Mouse (Mus musculus) myocyte (in vitro differentiated cells): Measurements from ENCODE around the gene Gm21885. TPM values are rescaled to one million over a fixed set of nuclear protein-coding genes. Genes with fewer than 3 reads are reported as not detected.

Experiments
- H3K27me3 ChIP-seq: one replicate; pipeline ENCODE4 v1.6.1; 2011; ENCODE audit not compliant: control insufficient read depth, insufficient read depth, insufficient read length
- H3K36me3 ChIP-seq: one replicate; pipeline ENCODE4 v1.6.1; 2011; ENCODE audit not compliant: control insufficient read depth, insufficient read depth
- H3K4me2 ChIP-seq: one replicate; pipeline ENCODE4 v1.6.1; 2011; ENCODE audit warnings: low read depth, control low read depth
- H3K4me3 ChIP-seq: one replicate; pipeline ENCODE4 v1.5.1; 2011; ENCODE audit warnings: mild to moderate bottlenecking, control low read depth, moderate library complexity
- H3K79me2 ChIP-seq: one replicate; pipeline ENCODE4 v1.6.1; 2011; ENCODE audit not compliant: control insufficient read depth, insufficient read depth
- H3ac ChIP-seq: one replicate; pipeline ENCODE4 v1.6.1; 2011; ENCODE audit not compliant: control insufficient read depth, insufficient read length
- CEBPB ChIP-seq: IDR thresholded peaks from 2 replicates; pipeline ENCODE4 v1.6.1; 2011; ENCODE audit warnings: mild to moderate bottlenecking, moderate library complexity; ENCODE audit not compliant: poor library complexity, insufficient read depth, severe bottlenecking
- E2F4 ChIP-seq: IDR thresholded peaks from one replicate; pipeline ENCODE4 v1.6.1; 2011; ENCODE audit warnings: mild to moderate bottlenecking, control low read depth, moderate library complexity; ENCODE audit not compliant: insufficient read depth
- MAX ChIP-seq: IDR thresholded peaks from one replicate; pipeline ENCODE4 v1.6.1; 2011; ENCODE audit warnings: low read depth, mild to moderate bottlenecking, control low read depth
- MYOD1 ChIP-seq, 3 experiments: IDR thresholded peaks; one replicate each; pipeline ENCODE4 v1.6.1; 2011; ENCODE audit warnings: control low read depth in 2 of 3, low read depth in 2 of 3, mild to moderate bottlenecking in 2 of 3, moderate library complexity in 1 of 3; ENCODE audit not compliant: insufficient read length in 2 of 3, control insufficient read depth in 1 of 3
- MYOG ChIP-seq, 3 experiments: IDR thresholded peaks; one replicate each; pipeline ENCODE4 v1.6.1; 2011; ENCODE audit warnings: control low read depth in 2 of 3, low read depth in 2 of 3, mild to moderate bottlenecking in 2 of 3; ENCODE audit not compliant: insufficient read length in 2 of 3, control insufficient read depth in 1 of 3, insufficient read depth in 1 of 3
- POLR2A ChIP-seq: IDR thresholded peaks from one replicate; pipeline ENCODE4 v1.6.1; 2011; ENCODE audit warnings: low read depth, mild to moderate bottlenecking, control low read depth, moderate library complexity; ENCODE audit not compliant: insufficient read length
- POLR2AphosphoS2 ChIP-seq: IDR thresholded peaks from one replicate; pipeline ENCODE4 v1.6.1; 2011; ENCODE audit warnings: low read depth, control low read depth; ENCODE audit not compliant: insufficient read length
- REST ChIP-seq: IDR thresholded peaks from one replicate; pipeline ENCODE4 v1.6.1; 2011; ENCODE audit warnings: mild to moderate bottlenecking, control low read depth, moderate library complexity; ENCODE audit not compliant: insufficient read depth, insufficient read length
- SRF ChIP-seq: IDR thresholded peaks from one replicate; pipeline ENCODE4 v1.6.1; 2011; ENCODE audit warnings: low read depth; ENCODE audit not compliant: control insufficient read depth, insufficient read length
- TCF12 ChIP-seq: IDR thresholded peaks from one replicate; pipeline ENCODE4 v1.6.1; 2011; ENCODE audit warnings: mild to moderate bottlenecking, control low read depth; ENCODE audit not compliant: poor library complexity, insufficient read depth, severe bottlenecking
- TCF3 ChIP-seq: IDR thresholded peaks from one replicate; pipeline ENCODE4 v1.6.1; 2011; ENCODE audit warnings: low read depth, control low read depth; ENCODE audit not compliant: insufficient read length
- USF1 ChIP-seq: IDR thresholded peaks from one replicate; pipeline ENCODE4 v1.6.1; 2011; ENCODE audit warnings: low read depth, mild to moderate bottlenecking, control low read depth, moderate library complexity
- polyA plus RNA-seq: library from polyadenylated mRNA; unstranded; fragments of >200 nt; fragmentation: generic; extraction: Trizol; gene quantifications from one replicate; pipeline ENCODE4 v1.2.1, GENCODE M21; 2012; ENCODE audit warnings: missing spikeins

Gene Gm21885
- polyA plus RNA-seq, 1 experiment: not detected

DNA sequence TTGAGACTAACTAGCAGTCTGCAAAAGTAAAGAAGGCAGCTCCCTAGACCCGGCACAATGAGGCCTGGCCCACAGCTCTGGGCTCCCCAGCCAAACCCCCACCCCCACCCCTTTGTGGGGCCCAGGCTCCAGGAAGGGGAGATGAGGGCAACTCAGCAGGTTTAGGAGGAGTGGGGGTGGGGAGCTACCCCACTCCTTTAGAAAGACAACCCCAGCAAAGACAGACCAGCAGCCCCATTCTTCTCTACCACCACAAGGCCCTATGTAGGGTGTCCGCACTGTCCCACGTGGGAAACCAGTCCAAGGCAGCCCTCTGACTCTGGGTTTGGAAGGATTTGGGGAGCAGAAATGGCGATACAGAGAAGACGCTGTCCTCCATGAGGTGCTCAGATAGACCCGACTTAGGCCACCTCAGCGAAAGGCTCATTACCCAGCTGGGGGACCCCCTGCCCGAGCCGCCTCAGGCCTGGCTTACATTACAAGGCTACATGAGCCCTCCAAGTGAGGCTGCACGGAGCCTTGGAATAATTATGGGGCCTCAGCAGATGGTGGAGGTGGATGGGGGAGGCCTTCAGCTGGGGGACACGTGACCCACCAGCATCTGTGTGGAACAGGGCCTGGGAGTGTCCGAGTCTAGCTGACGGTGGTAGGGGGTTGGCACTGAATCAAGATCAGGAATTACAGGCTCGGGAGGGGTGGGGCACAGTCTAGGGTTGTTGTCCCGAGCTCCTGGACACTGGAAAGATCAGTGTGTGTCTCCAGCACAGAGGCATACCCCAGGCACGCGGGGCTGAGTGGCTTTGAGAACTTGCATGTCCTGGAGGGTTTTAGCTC lies 35.5 kb upstream of the Gm21885 start, which contains the start of gene Wfikkn2:
Gene Wfikkn2, minus strand, starts transcription at position 51 of the 834 bp plus-strand sequence.
- TF ChIP-seq MAX (no peak), POLR2A (no peak), MYOG (IDR thresholded peaks at IDR 0.05; ENCODE audit: control insufficient read depth in 1 of 3, insufficient read depth in 1 of 3, insufficient read length in 2 of 3, low read depth in 2 of 3) (peak in 1 of 3 experiments; percentile 58), MYOD1 (IDR thresholded peaks at IDR 0.05; ENCODE audit: control insufficient read depth in 1 of 3, insufficient read length in 2 of 3, low read depth in 2 of 3) (peak in 1 of 3 experiments; percentile 14), SRF (no peak), CEBPB (no peak), TCF3 (no peak), USF1 (peak; percentile 63), POLR2AphosphoS2 (no peak), TCF12 (no peak), E2F4 (no peak)
- Histone ChIP-seq H3K4me3 (no peak within 1 kb of the TSS), H3K36me3 (no peaks in the 10 kb centered on the region), H3K4me2 (peak within 1 kb of the TSS; percentile 34), H3K79me2 (no peaks in the 10 kb centered on the region), H3K27me3 (no peaks in the 10 kb centered on the region), H3ac (no peak within 1 kb of the TSS)

DNA sequence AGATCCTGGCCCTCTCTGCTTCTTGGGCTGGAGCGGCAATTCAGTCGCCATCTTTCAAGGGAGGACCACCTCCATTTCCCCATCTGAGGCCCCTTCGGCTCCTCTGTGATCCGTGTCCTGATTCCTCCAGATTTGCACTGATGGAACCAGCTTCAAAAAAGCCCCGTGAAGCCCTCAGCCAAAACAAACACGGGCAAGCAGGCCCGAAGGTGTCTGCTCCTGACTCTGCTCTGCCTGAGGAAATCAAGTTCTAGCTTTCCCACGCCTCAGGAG lies 34.9 kb upstream of the Gm21885 start:
- Histone ChIP-seq H3K79me2 (no peaks in the 10 kb centered on the region), H3ac (no peak overlapping the region), H3K27me3 (no peaks in the 10 kb centered on the region), H3K36me3 (no peaks in the 10 kb centered on the region), H3K4me2 (no peak overlapping the region), H3K4me3 (no peak overlapping the region)
- no peak for TF ChIP-seq POLR2AphosphoS2
- no peak for TF ChIP-seq TCF3
- TF ChIP-seq MYOD1 (IDR thresholded peaks at IDR 0.05; ENCODE audit: control insufficient read depth in 1 of 3, insufficient read length in 2 of 3, low read depth in 2 of 3): no peak
- no peak for TF ChIP-seq REST

DNA sequence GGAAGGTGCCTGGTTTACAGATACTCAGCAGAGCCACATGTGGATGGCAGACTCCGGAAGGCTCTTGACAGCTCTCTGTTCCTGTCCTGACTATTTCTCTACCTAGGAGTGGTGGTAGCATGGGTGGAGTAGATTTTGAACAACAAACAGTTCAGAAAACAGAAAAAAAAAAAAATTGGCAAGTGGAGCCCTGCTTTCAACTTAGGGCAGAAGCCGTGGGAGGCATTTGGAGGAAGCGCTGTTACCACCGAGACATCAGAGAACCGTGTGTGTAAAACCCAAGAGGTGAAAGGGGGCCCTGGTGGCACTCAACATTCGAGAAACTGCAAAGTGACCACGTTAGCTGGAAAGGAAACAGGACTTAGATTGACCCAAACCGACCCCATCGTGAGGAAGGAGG lies 28.5 kb upstream of the Gm21885 start:
- H3K4me2 ChIP-seq: peak overlapping the region; percentile 51
- H3K36me3 ChIP-seq: no peaks in the 10 kb centered on the region
- no peak for TF ChIP-seq MYOG (IDR thresholded peaks at IDR 0.05; ENCODE audit: control insufficient read depth in 1 of 3, insufficient read depth in 1 of 3, insufficient read length in 2 of 3, low read depth in 2 of 3)
- TF ChIP-seq CEBPB: no peak
- TF ChIP-seq SRF: no peak
- no peak for TF ChIP-seq MAX
- H3K79me2 ChIP-seq: no peaks in the 10 kb centered on the region
- H3K4me3 ChIP-seq: no peak overlapping the region
- no peak overlapping the region for H3ac ChIP-seq
- no peaks in the 10 kb centered on the region for H3K27me3 ChIP-seq

DNA sequence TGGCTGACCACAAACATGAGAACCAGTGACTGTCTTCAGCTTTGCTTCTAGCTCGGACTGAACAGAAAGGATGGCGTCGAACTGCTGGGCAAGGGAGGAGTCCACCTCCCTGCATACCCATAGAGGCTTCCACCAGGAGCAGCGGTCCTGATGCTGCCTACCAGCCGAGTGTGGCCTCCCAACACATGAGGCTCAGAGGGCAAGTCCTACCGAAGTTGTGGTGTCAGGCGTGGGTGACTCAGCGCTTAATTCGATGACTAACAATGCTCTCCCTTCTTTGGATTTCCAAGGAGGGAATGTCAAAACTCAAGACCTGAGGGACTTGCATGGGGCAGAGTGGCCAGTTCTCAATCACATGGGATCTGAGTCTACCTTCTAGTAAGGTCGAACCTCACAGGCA lies 28.0 kb upstream of the Gm21885 start:
- Histone ChIP-seq H3K79me2 (no peaks in the 10 kb centered on the region), H3K4me3 (no peak overlapping the region), H3K4me2 (peak overlapping the region; percentile 51), H3K27me3 (no peaks in the 10 kb centered on the region), H3ac (no peak overlapping the region), H3K36me3 (no peaks in the 10 kb centered on the region)
- peak in 1 of 3 experiments; percentile 6 for TF ChIP-seq MYOD1 (IDR thresholded peaks at IDR 0.05; ENCODE audit: control insufficient read depth in 1 of 3, insufficient read length in 2 of 3, low read depth in 2 of 3)
- no peak for TF ChIP-seq POLR2AphosphoS2

DNA sequence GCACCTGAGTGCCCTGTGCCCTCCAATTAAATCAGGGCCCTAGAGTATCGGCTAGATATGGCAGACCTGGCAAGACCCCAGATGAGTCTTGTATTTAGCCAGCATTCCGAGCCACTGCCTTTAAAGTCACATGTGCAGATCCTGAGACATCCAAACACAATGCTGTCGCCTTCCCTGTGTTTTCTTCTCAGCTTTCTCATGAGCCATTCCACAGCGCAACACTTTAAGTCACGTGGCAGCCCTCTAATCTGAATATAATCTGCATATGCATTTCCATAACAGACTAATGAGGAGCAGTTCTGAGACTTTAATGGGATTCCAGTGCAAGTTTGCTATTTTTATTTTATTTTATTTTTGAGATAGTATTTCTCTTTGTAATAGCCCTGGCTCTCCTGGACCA lies 25.9 kb upstream of the Gm21885 start:
- H3ac ChIP-seq: no peak overlapping the region
- H3K27me3 ChIP-seq: no peaks in the 10 kb centered on the region
- TF ChIP-seq TCF3 (no peak), USF1 (no peak), MYOD1 (IDR thresholded peaks at IDR 0.05; ENCODE audit: control insufficient read depth in 1 of 3, insufficient read length in 2 of 3, low read depth in 2 of 3) (no peak), POLR2AphosphoS2 (no peak), REST (no peak), SRF (no peak), POLR2A (no peak), E2F4 (no peak), MYOG (IDR thresholded peaks at IDR 0.05; ENCODE audit: control insufficient read depth in 1 of 3, insufficient read depth in 1 of 3, insufficient read length in 2 of 3, low read depth in 2 of 3) (no peak)
- no peak overlapping the region for H3K4me2 ChIP-seq
- H3K79me2 ChIP-seq: no peaks in the 10 kb centered on the region
- H3K4me3 ChIP-seq: no peak overlapping the region
- H3K36me3 ChIP-seq: no peaks in the 10 kb centered on the region
